Mouse (Mus musculus) cerebellum, adult 9-10 months (tissue): ENCODE results near the gene Sesn2.
"Not testable (repeated sequence)": the region's sequence is repeated elsewhere in the genome, so short reads cannot be mapped to it uniquely, and the experiment has no call there.

Experiments used
- DNase-seq: peaks from one replicate; pipeline ENCODE4 v3.0.0; 2022

The Sesn2 gene

GRCm38 (mm10) chr4:132510352-132510798, at the start of gene Sesn2:
Gene Sesn2, minus strand, starts transcription at chr4:132510501.
- peak; percentile 97 for DNase-seq

DNA sequence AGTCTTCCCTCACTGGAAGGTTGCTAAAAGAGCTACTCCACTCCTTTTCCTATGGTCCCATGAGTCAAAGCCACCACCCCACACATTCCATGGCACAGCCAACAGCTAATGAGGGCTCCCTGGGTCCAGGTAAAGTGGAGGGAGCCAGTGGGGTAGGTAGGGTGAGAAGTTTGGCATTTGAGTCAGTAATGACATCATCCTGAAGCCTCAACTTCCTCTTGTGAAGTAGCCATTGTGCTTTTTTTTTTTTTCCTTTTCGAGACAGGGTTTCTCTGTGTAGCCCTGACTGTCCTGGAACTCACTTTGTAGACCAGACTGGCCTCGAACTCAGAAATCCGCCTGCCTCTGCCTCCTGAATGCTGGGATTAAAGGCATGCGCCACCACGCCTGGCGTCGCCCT, 45.2 kb upstream of the Sesn2 start:
- DNase-seq: not testable (repeated sequence)

DNA sequence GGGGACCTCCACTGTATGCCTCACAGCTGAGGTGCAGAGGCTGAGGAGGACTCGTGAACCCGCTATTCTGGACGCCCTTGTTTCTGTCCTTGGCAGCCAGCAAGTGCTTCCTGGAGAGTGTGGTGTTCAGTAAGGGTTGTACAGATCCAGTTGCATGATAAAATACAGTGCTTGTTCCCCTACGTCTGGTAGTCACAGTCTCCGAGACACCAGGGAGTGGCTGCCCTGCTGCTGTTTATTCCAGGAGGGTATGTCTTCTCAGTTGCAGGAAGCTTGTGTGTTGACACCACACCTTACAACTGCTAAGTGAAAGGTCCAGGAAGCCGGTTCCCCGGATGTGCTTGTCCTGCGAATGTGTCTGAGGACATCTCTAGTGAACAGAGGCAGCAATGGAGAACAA, 44.4 kb upstream of the Sesn2 start:
- no peak for DNase-seq

GRCm38 (mm10) chr4:132554221-132554620, 43.9 kb upstream of the Sesn2 start:
- DNase-seq: no peak

- DNase-seq: peak; percentile 73
Measured at GRCm38 (mm10) chr4:132545851-132546250, 35.5 kb upstream of the Sesn2 start.

DNA sequence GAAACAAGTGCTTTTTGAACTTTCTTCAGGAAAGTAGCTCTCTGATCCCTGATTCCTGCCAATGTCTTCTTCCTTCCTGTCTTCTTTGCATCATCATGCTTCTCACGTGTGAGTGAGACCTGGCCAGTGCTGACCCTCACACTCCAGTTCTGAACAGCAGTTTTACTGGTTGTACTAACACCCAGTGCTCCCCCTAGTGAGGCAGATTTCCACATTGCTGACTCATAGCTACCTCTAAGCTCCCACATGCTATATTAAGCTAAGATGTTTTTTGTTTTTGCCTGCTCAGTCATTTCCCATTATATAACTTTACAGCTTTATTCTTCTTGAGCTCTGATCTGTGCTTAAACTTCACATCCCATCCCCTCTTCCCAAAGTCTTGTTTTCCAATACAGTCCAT, 32.4 kb upstream of the Sesn2 start:
- no peak for DNase-seq

GRCm38 (mm10) chr4:132541413-132541812, 31.1 kb upstream of the Sesn2 start:
- no peak for DNase-seq

DNA sequence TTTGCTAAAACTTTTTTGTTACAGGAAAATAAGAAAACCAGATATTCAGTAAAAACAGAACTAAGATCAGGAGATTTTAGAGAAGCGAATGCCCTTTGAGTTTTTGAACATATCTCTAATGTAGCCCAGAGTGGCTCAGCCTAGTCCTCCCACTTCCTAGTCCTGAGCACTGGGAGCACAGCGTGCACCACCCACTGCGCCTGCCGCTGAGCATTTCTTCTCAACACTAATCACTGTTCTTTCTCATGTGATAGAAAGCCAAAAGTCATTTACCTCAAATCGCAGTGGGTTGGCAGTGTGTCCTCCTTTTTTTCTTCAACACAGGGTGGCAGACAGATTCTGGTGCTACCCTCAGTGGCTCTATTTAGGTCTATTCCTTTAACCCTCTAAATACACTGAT, 29.2 kb upstream of the Sesn2 start:
- no peak for DNase-seq

DNA sequence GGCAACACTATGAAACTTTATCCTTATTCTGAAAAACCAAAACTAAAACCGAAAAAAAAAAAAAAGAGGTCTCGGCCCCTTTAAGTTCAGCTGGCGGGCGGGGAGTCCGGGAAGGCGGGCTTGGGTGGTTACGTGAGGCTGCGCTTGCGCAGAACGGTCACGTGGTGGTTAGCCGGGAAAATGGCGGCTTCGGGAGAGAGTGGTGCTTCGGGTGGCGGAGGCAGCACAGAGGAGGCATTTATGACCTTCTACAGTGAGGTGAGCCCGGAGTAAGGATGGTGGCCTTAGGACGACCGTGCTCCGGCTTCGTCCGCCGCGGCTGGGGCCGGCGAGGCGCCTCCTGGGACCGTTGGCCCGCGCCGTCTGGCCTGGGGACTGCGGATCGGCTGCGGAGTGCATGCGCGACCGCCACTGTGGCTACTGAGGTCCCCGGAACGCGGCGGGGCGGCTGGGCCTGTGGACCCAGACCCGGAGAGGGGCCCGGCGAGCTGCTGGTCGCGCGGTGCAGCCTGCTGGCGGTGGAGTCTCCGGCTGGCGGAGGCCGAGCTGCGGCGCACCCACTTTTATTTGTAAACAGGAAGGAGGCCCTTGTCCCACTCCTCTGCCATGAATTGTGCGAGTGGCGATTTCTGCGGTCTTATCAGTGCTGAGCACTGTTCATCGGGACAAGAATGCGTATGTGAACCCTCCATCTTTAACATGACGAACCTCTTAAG, 25.3 kb upstream of the Sesn2 start, which contains the start of gene Dnajc8:
Gene Dnajc8, plus strand, starts transcription at position 145 of the 716 bp plus-strand sequence.
- DNase-seq: peak; percentile 93

DNA sequence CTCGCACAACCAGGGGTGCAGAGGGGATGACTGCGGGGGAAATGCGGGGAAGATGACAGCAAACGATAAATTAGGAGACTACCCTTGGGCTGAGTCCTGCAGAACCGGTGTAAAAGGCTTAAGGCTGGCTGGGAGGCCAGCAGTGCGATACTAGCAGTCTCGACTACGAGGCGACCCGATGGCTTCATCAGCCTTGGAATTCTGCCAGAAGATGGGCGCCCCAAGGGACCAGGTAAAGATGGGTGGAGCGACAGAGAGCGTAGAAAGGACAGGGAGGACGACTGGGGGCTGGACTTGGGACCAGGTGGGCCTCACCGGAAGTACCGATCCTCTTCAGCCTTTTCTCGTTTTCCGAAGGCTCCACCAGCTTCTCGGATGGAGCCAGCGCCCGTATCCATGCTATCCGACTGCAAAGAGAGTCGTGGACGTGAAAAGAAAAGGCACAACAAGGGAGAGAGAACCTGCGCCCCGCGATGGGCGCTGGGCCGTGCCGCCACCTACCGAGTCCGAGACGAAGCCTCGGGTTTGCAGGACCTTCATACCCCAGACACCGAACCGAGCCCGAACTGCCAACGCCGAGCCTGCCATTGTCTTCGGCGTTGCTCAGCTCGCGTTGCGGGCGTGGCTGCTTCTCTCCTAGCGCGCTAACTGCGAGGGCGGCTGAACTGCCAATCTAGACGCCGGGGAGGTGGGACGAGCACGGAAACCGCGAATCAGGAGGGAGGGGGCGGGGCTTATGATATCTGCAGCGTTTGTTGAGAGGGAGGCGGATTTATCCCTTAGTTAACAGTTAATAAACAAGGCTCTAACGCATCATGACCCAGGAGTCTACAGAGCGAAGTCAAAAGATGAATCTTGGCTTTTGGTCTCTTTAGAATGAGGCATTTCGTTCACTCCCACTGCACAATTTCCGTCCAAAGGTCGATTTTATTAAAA, 22.9 kb upstream of the Sesn2 start, which contains the start of gene Atpif1:
Gene Atpif1, minus strand, starts transcription at position 679 of the 936 bp plus-strand sequence.
- peak; percentile 89 for DNase-seq

GRCm38 (mm10) chr4:132532496-132532895, 22.2 kb upstream of the Sesn2 start:
- DNase-seq: peak; percentile 52

DNA sequence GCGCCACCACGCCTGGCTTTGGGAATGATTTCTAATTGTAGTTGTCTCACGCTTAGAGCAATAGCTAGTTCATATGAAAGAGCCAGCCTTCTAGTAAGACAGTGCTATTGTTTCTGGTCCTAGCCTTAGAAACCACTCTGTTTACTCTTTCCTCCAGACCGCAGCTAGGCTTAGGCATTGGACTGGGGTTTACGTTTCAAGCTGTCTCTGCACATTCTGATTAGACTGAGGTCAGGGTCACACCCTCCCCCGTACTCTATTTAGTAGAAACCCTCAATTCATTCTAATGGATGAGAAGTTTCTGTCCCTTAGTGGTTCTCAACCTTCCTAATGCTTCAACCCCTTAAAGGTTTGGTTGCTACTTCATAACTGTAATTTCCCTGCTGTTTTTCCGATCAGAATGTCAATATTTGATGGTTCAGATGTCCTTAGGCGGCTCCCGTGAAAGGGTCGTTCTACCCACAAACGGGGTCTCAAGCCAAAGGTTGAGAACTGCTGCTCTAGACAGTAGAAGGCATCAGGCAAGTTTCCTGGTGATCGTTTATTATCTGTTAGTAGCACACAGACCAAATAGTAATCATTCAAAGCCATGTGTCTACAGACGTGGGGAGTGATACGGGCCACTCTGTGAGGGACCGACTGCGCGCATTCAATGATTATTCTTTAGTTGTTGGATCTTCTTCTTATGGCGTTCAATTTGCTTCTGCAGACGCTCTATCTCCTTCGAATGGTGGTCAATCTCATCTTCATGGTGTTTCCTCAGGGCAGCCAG, 19.9 kb upstream of the Sesn2 start:
- no peak for DNase-seq

DNA sequence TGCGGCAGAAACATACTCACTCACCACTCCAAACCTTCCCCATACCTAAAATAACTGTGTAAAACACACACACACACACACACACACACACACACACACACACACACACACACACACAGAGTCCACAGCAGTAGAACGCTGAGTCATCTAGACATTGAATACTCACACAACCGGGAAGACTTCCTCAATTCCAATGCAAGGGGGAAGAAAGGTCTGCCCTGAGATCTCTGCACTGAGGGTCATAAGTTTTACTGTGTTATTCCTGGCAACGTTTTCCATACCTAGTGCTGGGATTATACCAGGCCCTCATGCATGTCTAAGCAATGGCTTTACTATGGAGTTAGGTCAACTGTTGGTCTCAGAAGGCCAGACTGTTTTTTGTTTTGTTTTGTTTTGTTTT, 19.0 kb upstream of the Sesn2 start:
- no peak for DNase-seq

DNA sequence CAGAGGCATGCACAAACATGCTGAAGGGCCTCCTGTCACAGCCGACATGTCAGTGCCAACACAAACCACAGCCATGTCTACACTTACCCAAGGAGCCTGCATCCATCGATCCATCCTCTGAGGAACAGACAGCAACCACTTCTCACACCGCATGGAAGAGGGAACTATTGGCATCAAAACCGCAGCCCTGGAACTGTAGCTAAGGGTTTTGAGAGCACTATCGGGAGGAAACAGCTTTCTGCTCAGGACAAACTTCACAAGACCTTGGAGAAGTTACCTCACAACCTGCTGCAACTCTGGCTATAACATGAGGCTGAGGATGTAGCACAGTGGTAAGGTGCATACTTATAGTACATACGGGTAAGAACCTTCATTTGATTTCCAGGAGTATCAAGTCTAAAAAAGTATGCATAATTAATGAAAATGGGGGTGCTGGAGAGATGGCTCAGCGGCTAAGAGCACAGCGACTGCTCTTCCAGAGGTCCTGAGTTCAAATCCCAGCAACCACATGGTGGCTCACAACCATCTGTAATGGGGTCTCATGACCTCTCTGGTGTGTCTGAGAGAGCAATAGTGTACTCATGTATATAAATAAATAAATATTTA, 17.7 kb upstream of the Sesn2 start:
- DNase-seq: no peak

- DNase-seq: no peak
Measured at GRCm38 (mm10) chr4:132526678-132527077, 16.4 kb upstream of the Sesn2 start.

GRCm38 (mm10) chr4:132524808-132525207, 14.5 kb upstream of the Sesn2 start:
- no peak for DNase-seq

DNA sequence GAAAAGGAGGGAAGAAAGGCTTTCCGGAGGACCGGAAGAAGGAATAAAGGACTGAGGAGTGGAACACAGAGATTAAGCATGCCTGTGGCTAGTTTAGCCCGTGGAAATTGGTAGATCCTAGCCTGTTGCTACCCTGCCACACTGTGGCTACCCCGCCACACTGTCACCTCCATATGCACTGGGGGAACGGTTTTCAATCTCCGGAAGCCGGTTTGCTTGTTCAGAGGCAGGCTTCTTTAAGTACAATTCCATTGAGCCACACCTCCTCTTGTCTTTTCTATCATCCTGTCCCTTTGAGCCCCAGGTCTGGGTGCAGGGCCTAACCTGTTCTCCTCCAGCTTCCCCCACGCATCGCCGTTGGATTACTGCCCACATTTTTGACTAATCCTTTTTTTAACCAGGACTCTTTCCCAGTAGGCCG, 14.0 kb upstream of the Sesn2 start:
- no peak for DNase-seq

DNA sequence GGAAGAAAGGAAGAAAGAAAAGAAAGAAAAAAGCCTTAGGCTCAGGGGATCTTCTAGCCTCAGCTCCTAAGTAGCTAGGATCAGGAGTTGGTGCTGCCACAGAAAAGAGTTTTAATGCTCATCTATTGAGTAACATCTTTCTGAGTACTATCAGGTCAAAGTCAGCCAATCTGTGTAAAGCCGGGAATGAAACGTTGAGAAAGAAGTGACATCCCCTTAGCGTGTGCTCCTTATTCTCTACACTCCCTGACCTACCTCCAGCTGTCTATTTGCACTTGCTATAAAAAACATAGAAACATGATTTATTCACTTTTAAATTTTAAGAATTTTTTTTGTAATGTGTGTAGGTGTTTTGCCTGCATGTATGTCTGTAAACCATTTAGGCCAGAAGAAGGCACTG, 8.9 kb upstream of the Sesn2 start:
- no peak for DNase-seq

DNA sequence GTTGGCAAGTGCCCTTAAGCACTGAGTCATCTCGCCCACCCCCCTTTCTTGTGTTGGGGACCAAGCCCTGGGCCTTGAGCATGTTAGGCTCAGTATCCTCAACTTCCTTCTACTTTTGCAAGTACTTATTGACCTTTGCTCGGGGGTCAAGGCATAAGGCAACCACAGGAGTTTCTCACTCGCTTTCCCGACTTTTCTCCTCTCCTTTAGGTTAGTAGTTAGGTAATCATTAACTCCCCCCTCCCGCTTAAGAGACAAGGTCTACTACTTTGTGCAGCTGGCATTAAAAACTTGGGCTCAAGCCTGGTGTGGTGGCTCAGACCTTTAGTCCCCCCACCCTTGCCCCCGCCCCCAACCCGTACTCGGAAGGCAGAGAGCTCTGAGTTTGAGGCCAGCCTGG, 7.8 kb upstream of the Sesn2 start:
- no peak for DNase-seq

- peak; percentile 93 for DNase-seq
Measured at GRCm38 (mm10) chr4:132515369-132516155, 5.3 kb upstream of the Sesn2 start.

- DNase-seq: peak; percentile 84
Measured at GRCm38 (mm10) chr4:132514555-132515135, 4.3 kb upstream of the Sesn2 start.
